Mouse (Mus musculus) adrenal gland (tissue): ENCODE measurements around the gene Erap1.
"Not testable (repeated sequence)": the region's sequence is repeated elsewhere in the genome, so short reads cannot be mapped to it uniquely, and the experiment has no call there.

ENCODE experiments used
- intact Hi-C: fragments of 180-260 bp; cut with DNase I; formaldehyde crosslinking; loops from one replicate; pipeline ENCODE4 v1.15.1; 2025
- long read RNA-seq, 2 experiments: library from polyadenylated mRNA; unstranded; transcript quantifications; one replicate each; pipeline ENCODE4 v2.0.0; 2020; ENCODE audit warnings: borderline replicate concordance in 1 of 2; ENCODE audit not compliant: insufficient replicate concordance in 1 of 2

Gene Erap1
- long read RNA-seq, experiment 1, full-length matches to known transcripts, result 4 of 14 reads
- long read RNA-seq, experiment 1, partial matches to known transcripts, result 4 of 14 reads
- long read RNA-seq, experiment 1, other reads (novel, unspliced or antisense), result 6 of 14 reads
- long read RNA-seq, experiment 2, full-length matches to known transcripts, result 2 of 11 reads
- long read RNA-seq, experiment 2, partial matches to known transcripts, result 2 of 11 reads
- long read RNA-seq, experiment 2, other reads (novel, unspliced or antisense), result 7 of 11 reads

DNA sequence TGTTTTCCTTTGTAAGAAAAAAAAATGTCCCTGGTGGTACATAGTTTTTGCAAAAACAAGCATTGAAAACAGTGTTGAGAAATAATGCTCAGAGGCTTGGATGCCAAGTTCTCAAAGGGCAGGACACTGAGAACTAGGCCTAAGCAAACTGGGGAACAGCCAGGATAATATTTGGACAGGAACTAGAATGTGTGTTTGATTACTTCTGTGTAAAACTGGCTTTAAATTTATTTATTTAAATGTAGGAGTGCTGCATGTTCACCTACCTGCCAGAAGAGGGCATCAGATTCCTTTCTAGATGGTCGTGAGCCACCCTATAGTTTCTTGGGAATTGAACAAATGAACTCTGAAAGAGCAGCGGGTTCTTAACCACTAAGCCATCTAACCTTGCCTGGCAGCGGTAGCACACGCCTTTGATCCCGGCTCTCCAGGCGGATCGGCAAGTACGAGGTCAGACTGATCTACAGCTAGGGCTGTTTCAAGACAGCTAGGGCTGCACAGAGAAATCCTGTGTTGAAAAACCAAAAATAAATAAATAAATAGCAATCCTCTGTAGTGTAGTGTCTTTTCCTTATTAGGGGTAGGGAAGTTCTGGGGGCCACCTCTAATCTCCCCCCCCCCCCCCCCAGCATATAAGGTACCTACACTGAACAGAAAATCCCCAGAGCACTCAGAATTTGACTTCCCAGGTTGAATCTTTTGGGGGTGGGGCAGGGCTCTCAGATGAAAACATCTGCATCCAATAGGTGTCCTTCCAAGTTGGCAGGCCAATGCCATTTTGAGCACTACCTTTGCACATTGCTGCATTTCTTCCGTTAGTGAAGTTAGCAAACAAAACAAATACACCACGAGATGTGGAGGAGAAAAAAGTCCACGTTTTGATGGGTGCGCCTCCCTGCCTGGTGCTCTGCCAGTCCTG is at the start of gene Erap1:
Erap1 (plus strand) TSS at position 776 of the 919 bp plus-strand sequence.
- intact Hi-C loops, result no loop called here

DNA sequence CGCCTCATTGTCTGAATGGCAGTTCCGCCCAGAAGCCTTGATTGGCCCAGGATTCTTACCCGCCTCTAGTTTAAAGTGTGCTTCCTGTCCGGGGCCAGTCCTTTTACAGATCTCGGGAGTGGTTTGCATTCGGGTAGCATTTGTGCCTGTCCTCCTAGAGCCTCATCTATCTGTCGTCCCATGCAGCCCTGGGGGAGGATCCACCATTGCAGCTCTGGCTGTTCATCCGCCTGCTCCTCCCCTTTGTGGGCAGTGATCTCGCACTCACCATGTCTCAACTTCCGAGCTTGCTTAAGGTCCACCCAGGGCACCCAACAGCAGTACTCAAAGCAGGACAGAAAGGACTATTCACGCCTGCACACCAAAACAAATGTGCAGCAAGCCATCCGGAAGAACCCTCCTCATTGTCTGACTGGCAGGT is 48.0 kb upstream of the Erap1 start:
- intact Hi-C loops, result not testable (repeated sequence)

DNA sequence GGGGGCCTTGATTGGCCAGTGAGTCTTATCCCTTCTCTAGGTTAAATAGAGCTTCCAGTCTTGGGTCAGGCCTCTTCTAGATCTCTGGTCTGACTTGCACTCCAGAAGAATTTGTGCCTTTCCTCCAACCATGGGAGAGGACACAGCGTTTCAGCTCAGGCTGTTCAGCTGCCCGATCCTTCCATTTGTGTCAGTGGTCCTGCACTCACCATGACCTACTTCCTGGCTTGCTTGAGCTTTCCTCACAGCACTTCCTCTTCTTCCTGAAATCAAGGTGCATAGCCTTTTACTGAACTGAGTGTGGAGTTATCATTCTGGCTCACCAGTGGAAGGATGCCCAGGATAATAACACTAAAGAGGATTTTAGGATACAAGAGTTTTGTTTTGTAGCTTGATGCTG is 47.5 kb upstream of the Erap1 start:
- intact Hi-C loops, result not testable (repeated sequence)

DNA sequence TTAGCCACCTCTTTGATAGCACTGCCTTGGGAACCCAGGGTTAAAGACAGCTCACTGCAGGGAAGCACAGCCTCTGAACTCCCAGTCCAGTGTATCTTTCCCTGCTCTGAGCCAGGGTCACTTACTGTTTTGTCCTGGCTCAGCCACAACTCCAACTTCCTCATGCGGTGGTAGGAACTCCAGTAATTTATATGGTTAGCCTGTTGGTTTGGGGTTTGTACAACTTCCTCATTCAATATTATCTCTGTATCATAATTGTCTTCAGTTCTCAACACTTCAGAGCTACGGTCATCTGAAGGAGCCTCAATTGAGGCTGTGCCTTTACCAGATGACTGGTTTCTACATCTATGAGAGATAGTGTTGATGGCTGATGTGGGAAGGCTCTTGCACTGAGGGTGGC is 42.3 kb upstream of the Erap1 start:
- intact Hi-C loops, result not testable (repeated sequence)

DNA sequence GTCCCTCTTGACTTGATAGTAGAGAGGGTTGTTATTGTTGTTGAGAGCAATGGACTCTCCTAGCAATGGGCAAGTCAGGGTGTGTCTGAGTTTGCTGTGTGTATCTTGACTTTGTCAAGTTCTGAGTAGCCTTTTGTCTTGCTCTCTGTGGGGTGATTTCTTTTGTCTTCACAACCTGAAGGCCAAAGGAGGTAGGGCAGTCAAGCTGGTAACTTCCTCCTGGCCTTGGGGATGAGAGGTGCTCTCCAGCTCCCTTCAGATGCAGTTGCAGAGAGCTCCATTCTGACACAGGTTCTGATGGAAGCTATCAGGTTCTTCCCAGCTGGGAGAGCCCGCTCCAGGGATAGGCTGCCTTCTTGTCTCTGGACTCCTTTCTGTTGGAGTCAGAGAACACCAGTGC is 37.6 kb upstream of the Erap1 start:
- intact Hi-C loops, result not testable (repeated sequence)

DNA sequence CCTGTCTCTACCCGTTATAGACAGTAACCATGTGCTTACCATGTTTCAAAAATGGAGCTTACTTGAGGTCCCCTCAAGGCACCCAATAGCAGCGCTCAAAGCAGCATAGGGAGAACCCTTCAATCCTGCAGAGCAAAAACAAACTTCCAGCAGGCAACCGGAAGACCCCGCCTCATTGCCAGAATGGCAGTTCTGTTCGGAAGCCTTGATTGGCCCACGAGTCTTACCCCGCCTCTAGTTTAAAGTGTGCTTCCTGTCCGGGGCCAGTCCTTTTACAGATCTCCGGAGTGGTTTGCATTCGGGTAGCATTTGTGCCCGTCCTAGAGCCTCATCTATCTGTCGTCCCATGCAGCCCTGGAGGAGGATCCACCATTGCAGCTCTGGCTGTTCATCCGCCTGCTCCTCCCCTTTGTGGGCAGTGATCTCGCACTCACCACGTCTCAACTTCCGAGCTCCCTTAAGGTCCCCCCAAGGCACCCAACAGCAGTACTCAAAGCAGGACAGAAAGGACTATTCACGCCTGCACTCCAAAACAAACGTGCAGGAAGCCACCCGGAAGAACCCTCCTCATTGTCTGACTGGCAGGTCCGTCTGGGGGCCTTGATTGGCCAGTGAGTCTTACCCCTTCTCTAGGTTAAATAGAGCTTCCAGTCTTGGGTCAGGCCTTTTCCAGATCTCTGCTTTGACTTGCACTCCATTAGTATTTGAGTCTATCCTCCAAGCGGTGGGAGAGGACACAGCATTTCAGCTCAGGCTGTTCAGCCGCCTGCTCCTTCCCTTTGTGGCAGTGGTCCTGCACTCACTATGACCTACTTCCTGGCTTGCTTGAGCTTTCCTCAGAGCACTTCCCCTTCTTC is 22.0 kb upstream of the Erap1 start:
- intact Hi-C loops, result not testable (repeated sequence)

DNA sequence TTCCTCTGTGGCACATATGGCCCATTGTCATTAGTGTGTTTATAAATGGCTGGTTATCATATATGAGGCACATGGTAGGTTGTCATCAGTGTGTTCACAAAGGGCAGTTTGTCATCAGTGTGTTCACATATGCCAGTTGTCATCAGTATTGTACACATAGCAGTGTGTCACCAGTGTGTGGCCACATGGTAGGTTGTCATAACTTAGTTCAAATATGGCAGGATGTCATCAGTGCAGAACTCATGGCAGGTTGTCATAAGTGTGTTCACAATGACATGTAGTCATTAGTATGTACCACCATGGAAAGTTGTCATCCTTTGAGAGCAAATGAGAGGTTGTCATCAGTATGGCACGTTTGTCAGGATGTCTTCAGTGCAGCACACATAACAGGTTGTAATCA is 7.0 kb upstream of the Erap1 start:
- intact Hi-C loops, result no loop called here

DNA sequence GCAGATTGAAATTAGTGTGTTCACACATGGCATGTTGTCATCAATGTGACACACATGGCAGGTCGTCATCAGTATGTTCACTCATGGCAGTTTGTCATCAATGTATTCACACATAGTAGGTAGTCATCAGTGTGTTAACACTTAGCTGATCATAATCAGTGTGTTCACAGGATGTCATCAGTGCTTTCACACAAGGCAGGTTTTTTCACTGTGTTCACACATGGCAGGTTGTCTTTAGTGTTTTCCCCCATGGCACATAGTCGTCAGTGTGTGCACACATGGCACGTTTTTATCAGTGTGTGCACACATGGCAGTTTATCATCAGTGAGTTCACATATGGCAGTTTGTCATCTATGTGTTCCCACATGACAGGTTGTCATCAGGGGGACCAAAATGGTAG is 6.5 kb upstream of the Erap1 start:
- intact Hi-C loops, result no loop called here

DNA sequence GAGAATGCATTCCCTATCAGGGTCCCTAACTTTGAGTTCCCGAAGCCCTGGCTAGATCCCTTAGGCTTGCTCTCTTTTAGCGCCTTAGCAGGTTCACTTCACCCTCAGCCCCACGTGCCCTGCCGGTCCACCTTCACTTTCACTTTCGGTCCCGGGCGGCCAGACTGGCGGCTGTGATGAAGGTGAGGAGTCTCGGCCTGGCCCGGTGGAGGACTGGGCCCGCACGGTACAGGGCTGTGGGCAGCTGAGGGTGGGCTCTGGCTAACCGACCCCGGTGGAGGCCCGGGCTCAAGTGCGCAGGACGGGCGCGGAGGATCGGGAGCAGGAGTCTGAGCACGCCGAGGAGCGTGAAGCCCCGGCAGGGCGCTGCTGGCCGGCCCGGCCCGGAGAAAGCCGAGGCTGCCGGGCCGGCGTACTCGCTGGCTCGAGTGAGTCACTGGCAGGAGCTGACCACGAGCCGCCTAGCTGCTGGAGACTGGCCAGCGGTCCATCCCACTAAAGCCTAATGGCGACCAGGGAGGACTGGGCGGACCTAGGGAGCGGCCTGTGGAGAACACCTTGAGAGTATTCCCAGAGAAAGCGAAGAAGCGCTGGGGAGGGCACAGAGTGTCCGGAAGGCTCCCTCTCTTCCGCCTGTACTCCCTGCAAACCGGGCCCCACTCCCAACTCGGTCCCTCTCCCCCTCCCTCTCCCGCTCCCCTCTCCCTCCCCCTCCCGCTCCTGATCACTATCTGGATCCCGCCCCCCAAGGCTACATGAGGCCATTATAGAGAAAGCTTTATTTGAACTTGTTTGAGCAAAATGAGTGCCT is 549 bp downstream of the Erap1 start:
- intact Hi-C loops, result loop anchor here (5.0 kb wide), 1 partner anchor 212 kb away; no protein-coding TSS in a partner anchor

DNA sequence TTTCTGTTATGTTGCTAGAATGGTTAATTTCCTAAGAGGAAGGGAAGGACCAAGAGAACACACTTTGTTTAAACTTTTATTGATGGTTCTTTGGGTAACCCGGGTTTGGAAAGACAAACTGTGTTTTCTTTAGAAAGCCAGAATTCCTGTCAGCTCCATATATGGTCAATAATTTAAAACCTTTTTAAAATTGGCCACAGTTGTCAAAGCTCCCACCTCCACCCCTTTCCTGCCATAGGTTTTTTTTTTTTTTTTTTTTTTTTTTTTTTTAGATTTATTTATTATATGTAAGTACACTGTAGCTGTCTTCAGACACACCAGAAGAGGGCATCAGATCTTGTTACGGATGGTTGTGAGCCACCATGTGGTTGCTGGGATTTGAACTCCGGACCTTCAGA is 1.2 kb downstream of the Erap1 start:
- intact Hi-C loops, result loop anchor here (5.0 kb wide), 1 partner anchor 212 kb away; no protein-coding TSS in a partner anchor

DNA sequence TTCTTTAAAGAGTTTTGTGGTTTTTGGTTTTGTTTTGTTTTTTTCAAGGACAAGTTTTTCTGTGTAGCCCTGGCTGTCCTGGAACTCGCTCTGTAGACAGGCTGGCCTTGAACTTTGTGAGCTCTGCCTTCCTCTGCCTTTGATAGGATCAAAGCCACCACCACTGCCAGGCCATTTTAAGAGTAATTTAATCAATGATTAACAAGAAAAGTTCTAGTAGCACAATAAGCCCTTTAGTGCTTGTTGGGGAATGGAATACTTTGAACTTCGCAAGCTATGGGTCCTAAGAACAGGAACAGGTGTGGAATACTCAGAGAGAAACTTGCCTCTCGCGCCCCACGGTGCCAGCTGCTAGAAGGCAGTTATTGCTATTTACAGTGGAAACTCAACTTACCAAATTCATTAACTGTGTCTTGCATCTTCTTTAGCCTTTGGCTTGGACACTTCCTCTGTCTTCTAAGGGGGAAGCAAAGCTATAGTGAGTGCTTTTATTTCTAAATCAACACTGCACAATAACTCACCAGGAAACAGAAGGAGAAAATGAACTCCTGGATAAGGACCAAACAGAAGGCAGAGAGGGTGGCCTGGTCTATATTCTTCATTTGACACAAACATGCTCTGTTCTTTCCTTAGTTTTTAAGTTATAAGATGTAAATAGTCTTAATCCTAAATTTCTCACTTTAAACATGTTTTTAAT is 56.3 kb downstream of the Erap1 start:
- intact Hi-C loops, result no loop called here

DNA sequence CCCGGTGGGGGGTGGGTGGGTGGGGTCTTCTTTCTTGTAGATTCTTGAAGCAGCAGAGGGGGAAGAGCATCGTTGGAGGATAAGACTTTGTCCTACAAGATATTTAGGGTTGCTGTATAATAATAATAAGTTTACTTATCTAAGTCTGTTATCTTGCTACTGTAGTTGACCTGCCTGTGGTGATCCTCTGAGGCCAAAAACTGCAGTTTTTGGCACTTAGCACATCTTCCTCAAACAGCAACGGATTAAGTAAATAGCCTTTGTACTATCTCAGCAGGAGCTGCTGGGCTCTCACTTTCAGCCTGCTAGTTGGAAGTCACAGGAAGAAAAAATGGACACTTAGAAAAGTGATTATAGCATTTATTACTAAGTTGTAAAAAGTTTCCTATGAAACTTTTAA is 56.9 kb downstream of the Erap1 start:
- intact Hi-C loops, result no loop called here

DNA sequence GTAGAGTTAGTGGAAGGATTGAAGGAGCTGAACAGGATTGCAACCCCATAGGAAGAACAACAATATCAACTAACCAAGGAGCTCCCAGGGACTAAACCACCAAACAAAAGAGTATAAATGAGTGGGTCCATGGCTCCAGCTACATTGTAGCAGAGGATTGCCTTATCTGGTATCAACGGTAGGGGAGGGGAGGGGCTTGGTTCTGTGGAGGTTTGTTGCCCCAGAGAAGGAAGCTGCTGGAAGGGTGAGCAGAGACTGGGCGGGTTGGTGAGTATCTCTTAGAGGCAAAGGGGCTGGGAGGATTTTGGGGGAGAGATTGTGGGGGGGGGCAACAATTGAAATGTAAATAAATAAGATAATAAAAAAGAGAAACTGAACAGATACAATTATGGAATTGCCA is 79.6 kb downstream of the Erap1 start:
- intact Hi-C loops, result no loop called here

DNA sequence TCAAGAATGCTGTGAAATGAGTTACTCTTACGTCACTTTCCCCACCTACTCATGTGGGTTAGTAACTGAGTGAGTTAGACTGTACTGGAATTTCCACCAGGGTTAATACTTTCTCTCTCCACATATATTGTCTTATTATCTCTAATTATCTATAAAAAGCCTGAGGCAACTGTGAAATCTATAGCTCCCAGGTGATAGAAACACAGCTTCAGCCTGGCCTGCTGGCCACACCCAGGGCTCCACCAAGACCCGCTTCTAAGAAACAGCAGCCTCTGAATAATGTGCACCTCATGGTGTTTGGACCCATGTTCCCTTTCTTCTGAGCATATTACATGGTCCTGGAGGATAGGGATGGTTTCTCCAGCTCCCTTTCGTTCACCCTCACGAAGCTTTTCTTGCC is 94.4 kb downstream of the Erap1 start:
- intact Hi-C loops, result no loop called here

DNA sequence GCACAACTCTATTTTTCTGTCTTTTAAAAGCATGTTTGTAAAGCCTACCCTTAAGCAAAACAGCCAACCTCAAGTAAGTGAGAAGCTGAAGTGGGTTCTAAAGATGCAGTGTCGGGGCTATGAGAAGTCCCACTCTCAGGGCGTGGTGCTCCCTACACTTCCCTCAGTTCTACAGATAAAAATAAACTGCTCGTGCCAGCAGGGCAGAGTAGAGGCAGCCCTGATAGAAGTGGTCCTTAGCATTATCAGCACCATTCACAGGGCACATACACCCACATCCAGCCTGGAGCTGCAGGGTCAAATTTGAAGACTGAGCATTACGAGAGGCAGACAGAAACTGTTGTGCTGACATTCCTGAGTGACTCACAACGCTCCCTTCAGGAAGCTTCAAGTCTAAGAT is 96.5 kb downstream of the Erap1 start:
- intact Hi-C loops, result no loop called here

DNA sequence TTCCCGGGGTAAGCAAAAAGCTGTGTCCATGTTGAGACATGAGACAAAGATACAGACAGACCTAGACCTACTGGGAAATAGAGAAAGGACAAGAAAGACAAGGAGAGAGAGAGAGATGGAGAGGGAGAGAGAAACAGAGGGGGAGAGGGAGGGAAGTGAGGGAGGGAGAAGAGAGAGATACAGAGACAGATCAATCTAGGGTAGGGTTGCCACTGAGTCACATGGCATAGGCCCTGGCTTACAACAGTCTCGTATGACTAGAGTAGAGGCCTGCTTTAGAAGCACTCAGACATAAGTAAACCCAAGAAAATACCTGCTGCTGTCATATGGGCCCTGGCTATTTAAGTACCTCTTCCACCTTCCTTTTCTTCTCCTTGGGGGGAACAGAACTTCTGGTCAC is 97.0 kb downstream of the Erap1 start:
- intact Hi-C loops, result no loop called here
